Mouse (Mus musculus) midbrain, postnatal 0 days (tissue): Measurements from ENCODE around the gene Cep63. TPM values are rescaled to one million over a fixed set of nuclear protein-coding genes. Genes with fewer than 3 reads are reported as not detected.

Experiments
- ATAC-seq: fragments of 200-750 bp; cut with Nextera tagmentation; 2 replicates; pipeline ENCODE4 v1.8.0; 2017; ENCODE audit warnings: moderate number of reproducible peaks, mild to moderate bottlenecking, moderate TSS enrichment, moderate library complexity; ENCODE audit not compliant: low FRiP score
- DNase-seq: peaks from one replicate; pipeline ENCODE4 v3.0.0-alpha.2; 2015; ENCODE audit warnings: low spot score
- H3K27ac ChIP-seq: fragments of 300-500 bp; sonication (generic); 2 replicates; pipeline ENCODE4 v1.5.1; 2014; ENCODE audit warnings: low read depth, mild to moderate bottlenecking, low read length, mixed read lengths
- H3K27me3 ChIP-seq: fragments of 300-500 bp; sonication (generic); 2 replicates; pipeline ENCODE4 v1.6.1; 2014; ENCODE audit warnings: low read length, control low read depth, mixed read lengths; ENCODE audit not compliant: insufficient read depth
- H3K36me3 ChIP-seq: fragments of 300-500 bp; sonication (generic); 2 replicates; pipeline ENCODE4 v1.6.1; 2014; ENCODE audit warnings: low read length, control low read depth, mixed read lengths; ENCODE audit not compliant: insufficient read depth
- H3K4me1 ChIP-seq: fragments of 300-500 bp; sonication (generic); 2 replicates; pipeline ENCODE4 v1.6.1; 2014; ENCODE audit warnings: mild to moderate bottlenecking, control low read depth, antibody characterized with exemption, low read length, mixed read lengths; ENCODE audit not compliant: insufficient read depth
- H3K4me2 ChIP-seq: fragments of 300-500 bp; sonication (generic); 2 replicates; pipeline ENCODE4 v1.6.1; 2014; ENCODE audit warnings: low read depth, mild to moderate bottlenecking, low read length, mixed read lengths; ENCODE audit not compliant: poor library complexity, severe bottlenecking
- H3K4me3 ChIP-seq: fragments of 300-500 bp; sonication (generic); 2 replicates; pipeline ENCODE4 v1.5.1; 2014; ENCODE audit warnings: low read depth, mild to moderate bottlenecking, low read length, moderate library complexity
- H3K9ac ChIP-seq: fragments of 300-500 bp; sonication (generic); replicated peaks from 2 replicates; pipeline ENCODE4 v1.6.1; 2014; ENCODE audit warnings: mild to moderate bottlenecking, low read length, moderate library complexity, mixed read lengths; ENCODE audit not compliant: poor library complexity, severe bottlenecking
- H3K9me3 ChIP-seq: fragments of 300-500 bp; sonication (generic); 2 replicates; pipeline ENCODE4 v1.6.1; 2016; ENCODE audit warnings: low read length, control low read depth
- CTCF ChIP-seq: IDR thresholded peaks from 2 replicates; pipeline ENCODE4 v1.5.1; 2016; ENCODE audit warnings: antibody characterized with exemption, mild to moderate bottlenecking
- WGBS: fragments of 180-500 bp; shearing (Covaris S2); extraction: QIAGEN DNeasy Blood & Tissue Kit; methylation state at CpG from one replicate; pipeline ENCODE4 v1.1.7; 2014; 5-methylcytosine and 5-hydroxymethylcytosine counted together
- polyA plus RNA-seq: library from polyadenylated mRNA; unstranded; fragments of >200 nt; fragmentation: Nextera tagmentation; extraction: Ambion mirVana; gene quantifications from 2 replicates; pipeline ENCODE4 v1.2.1, GENCODE M21; 2015
- total RNA-seq: library from RNA; depleted of rRNA; stranded (reverse); fragments of >200 nt; gene quantifications from 2 replicates; pipeline ENCODE4 v1.2.3, GENCODE M21; 2014

Gene Cep63
- total and polyA plus RNA-seq, 2 experiments from 2014 or later, result 11.9 to 38.3 TPM

GRCm38 (mm10) chr9:102605162-102605561 is 21.2 kb downstream of the Cep63 start:
- WGBS, result 57% methylated on average over 6 of the region's 6 CpGs
- no peak for DNase-seq
- H3K9ac ChIP-seq, result no peak overlapping the region

DNA sequence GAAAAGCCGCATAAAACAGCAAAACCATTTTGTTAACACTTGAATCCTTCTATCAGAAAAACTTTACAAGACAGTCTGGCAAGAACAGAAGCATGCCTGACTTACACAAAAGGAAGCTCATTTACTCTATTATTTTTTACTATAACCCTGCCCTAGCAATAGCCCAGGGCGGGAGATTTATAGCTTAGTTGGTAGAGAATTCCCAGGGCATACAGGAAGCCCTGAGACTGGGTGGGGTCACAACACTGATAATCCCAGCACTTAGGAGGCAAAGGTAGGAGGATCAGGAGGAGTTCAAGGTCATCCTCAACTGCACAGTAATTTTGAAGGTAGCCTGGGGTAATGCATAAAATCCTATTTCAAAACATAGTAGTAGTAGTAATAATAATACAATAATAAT is 24.7 kb downstream of the Cep63 start:
- Histone ChIP-seq H3K4me3 (no peak overlapping the region), H3K9ac (no peak overlapping the region), H3K36me3 (peaks cover 8% of the 10 kb centered on the region; the same call in 1 of the 2 replicates), H3K4me2 (no peak overlapping the region), H3K4me1 (no peaks in the 10 kb centered on the region), H3K27me3 (no peaks in the 10 kb centered on the region), H3K9me3 (no peaks in the 10 kb centered on the region), H3K27ac (no peak overlapping the region)
- ATAC-seq (no peak), DNase-seq (no peak)
- 89% methylated on average over 2 of the region's 2 CpGs for WGBS
- no peak for TF ChIP-seq CTCF

More at GRCm38 (mm10) chr9:102605162-102605561, 21.2 kb downstream of the Cep63 start:
- no peak overlapping the region for H3K27ac ChIP-seq
- H3K4me1 ChIP-seq, result no peaks in the 10 kb centered on the region
- H3K36me3 ChIP-seq, result peaks cover 8% of the 10 kb centered on the region; the same call in 1 of the 2 replicates
- no peak for TF ChIP-seq CTCF
- H3K4me2 ChIP-seq, result no peak overlapping the region
- H3K4me3 ChIP-seq, result no peak overlapping the region
- no peak for ATAC-seq
- no peaks in the 10 kb centered on the region for H3K9me3 ChIP-seq
- H3K27me3 ChIP-seq, result no peaks in the 10 kb centered on the region

DNA sequence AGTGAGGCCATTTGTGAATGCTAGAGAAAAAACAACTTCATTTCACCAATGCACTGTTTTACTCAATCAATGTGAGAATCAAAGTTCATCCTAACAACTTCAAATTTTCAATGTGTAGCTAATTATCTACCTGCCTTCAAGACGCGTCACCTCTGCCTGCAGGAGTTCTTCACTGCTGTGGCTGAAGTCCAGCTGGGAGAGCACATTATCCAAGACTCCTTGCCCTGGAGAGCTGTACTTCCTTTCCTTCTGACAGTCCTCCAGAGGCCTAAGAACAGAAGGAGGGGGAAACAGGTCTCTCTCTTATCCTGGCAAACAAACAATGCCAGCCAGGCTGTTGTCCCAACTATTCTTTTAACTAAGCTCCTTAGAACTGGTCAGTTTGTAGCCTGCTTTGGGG is 25.1 kb downstream of the Cep63 start:
- Histone ChIP-seq H3K36me3 (peaks cover 8% of the 10 kb centered on the region; the same call in 1 of the 2 replicates), H3K27me3 (no peaks in the 10 kb centered on the region), H3K9me3 (no peaks in the 10 kb centered on the region), H3K27ac (no peak overlapping the region), H3K9ac (no peak overlapping the region), H3K4me2 (no peak overlapping the region), H3K4me3 (no peak overlapping the region), H3K4me1 (no peaks in the 10 kb centered on the region)
- no peak for TF ChIP-seq CTCF
- ATAC-seq (no peak), DNase-seq (no peak)
- WGBS, result 83% methylated on average over 2 of the region's 2 CpGs

GRCm38 (mm10) chr9:102595662-102596436 is 30.5 kb downstream of the Cep63 start:
- no peaks in the 10 kb centered on the region for H3K9me3 ChIP-seq
- WGBS, result 69% methylated on average over 8 of the region's 8 CpGs
- H3K4me3 ChIP-seq, result no peak overlapping the region
- H3K9ac ChIP-seq, result no peak overlapping the region
- H3K4me1 ChIP-seq, result no peaks in the 10 kb centered on the region
- ATAC-seq, result no peak
- no peak for DNase-seq
- H3K4me2 ChIP-seq, result no peak overlapping the region
- no peaks in the 10 kb centered on the region for H3K27me3 ChIP-seq
- no peak overlapping the region for H3K27ac ChIP-seq
- no peak for TF ChIP-seq CTCF
- peaks cover 13% of the 10 kb centered on the region; the same call in 1 of the 2 replicates for H3K36me3 ChIP-seq

DNA sequence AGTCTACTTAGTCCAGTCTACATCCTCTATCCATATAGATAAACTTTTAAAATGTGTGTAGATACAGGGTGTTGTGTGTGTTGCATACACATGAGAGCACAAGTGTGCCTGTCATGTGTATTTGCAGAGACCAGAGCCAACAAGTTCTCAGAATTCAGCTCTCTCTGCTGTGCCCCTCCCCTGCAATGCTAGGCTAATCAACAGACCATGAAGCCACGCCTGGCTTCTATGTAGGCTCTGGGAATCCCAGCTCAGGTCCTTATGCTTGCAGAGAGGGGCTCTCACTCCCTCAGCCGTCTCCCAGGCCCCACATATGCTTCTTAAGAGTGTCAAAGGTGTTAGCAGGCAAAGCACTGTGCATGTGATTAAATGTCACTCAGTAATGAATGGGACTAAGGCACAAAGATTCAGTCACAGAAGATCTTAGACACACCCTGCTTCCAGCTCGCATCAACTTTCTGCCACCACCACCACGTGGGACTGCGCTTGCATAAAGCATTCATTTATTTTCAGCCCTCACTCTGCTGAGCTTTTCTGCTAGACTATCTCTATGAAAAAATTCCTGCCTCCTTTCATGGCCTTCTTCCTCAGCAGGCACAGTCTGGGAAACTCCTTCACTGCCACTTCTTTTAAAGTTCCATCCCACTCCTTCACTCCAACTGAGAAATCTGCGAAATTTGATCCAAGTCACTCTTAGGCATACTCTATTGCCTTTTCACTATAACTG is 31.5 kb downstream of the Cep63 start:
- Histone ChIP-seq H3K27me3 (no peaks in the 10 kb centered on the region), H3K36me3 (peaks cover 13% of the 10 kb centered on the region; the same call in 1 of the 2 replicates), H3K4me2 (no peak overlapping the region), H3K9me3 (no peaks in the 10 kb centered on the region), H3K4me3 (no peak overlapping the region), H3K9ac (no peak overlapping the region), H3K4me1 (no peaks in the 10 kb centered on the region), H3K27ac (no peak overlapping the region)
- DNase-seq, result peak; percentile 4
- ATAC-seq, result no peak
- TF ChIP-seq CTCF, result no peak
- 30% methylated on average over 6 of the region's 6 CpGs for WGBS

DNA sequence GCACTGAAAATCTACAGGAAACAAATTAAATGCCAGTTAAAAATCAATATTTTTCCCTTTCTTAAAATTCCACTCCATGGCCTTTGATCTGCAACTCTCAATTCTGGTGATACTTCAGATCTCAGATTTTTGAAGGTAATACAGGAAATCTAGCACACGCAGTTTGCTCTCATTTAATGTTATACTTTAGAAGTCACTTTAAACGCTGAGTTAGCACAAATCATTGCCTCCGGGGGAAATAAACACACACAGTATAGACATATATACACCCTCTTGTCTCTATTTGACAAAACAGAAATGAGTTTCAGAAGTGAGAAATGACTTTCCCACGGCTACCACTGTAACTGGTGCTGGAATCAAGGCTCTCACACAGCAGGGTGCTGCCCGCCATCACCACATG is 39.0 kb downstream of the Cep63 start:
- DNase-seq (no peak), ATAC-seq (no peak)
- 69% methylated on average over 5 of the region's 5 CpGs for WGBS
- no peaks in the 10 kb centered on the region for H3K27me3 ChIP-seq
- no peak overlapping the region for H3K9ac ChIP-seq
- H3K9me3 ChIP-seq, result no peaks in the 10 kb centered on the region
- H3K4me3 ChIP-seq, result no peak overlapping the region
- H3K36me3 ChIP-seq, result peaks cover 10% of the 10 kb centered on the region
- H3K4me2 ChIP-seq, result no peak overlapping the region
- H3K27ac ChIP-seq, result no peak overlapping the region
- H3K4me1 ChIP-seq, result no peaks in the 10 kb centered on the region
- no peak for TF ChIP-seq CTCF
